Mouse (Mus musculus): ENCODE measurements around the gene Tmprss2.
"Not testable (repeated sequence)": the region's sequence is repeated elsewhere in the genome, so short reads cannot be mapped to it uniquely, and the experiment has no call there.

Tmprss2 gene

DNA sequence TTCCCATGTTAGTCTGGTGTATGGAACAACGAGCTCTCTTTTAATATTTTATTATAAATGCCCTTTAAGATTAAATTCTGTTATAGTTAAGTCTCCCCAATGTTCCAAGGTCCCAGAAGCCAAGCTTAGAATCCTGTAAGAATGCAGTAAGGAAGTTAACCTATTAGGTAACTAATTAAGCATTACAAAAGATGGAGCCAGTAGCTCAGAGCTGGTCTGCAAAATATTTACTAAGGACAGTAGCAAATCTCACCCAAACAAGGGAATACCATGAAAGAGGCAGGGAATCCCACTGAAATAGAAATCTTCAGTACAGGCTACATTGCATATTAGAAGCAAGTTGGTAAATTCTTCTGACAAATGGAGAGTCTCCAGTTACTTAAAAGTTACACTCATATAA, 28.1 kb downstream of the Tmprss2 start:
- not testable (repeated sequence) for DNase-seq (ENCODE audit: low spot score)

DNA sequence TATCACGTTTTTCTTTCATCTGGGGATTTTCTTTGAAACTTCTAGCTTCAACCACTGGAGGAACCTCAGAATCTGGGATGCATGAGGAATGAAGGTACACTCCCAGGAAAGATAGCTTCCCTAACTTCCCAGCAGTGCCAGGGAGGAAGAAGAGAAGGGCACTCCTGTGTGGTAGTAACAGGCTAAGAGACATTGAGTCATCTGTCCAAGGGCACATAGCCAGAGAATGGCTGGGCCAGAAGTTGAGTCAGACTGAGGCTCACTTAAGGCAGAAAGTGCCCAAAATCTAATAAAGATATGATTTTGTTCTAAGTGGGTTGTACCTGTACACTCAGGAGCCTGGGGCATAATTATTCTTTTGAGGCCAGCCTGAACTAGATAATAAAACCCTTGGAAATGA, 41.6 kb downstream of the Tmprss2 start:
- DNase-seq (ENCODE audit: low spot score), result no peak

DNA sequence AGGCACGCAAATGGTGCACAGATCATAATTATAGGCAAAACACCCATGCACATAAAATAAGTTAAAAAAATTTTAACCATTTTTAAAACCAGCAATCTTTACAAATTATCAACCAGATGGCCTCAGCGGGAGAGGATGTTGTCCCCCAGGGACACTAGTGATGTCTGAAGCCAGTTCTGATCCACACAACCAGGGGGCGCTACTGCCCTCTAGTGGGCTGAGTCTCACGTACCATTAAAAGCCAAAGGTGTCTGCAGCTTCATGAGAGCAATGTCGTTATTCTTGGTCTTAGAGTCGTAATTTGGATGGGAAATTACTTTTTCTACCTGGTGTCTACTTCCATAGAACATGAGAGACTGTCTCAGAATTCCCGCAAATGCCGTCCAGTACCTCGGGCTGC, 42.3 kb downstream of the Tmprss2 start:
- DNase-seq (ENCODE audit: low spot score), result peak; percentile 26

DNA sequence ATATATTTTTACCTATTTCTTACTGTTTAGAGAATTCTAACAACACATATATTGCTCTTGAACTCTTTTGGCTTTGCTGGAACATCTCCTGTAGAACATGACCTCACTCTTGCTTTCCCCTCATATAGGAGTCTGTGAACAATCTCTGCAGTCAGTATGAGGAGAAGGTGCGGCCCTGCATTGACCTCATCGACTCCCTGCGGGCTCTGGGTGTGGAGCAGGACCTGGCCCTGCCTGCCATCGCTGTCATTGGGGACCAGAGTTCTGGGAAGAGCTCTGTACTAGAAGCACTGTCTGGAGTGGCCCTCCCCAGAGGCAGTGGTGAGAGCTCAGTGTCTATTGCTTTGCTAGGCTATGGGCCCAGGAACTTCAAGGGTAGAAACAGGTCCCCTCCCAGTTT, 66.7 kb downstream of the Tmprss2 start:
- no peak for DNase-seq (ENCODE audit: low spot score)

DNA sequence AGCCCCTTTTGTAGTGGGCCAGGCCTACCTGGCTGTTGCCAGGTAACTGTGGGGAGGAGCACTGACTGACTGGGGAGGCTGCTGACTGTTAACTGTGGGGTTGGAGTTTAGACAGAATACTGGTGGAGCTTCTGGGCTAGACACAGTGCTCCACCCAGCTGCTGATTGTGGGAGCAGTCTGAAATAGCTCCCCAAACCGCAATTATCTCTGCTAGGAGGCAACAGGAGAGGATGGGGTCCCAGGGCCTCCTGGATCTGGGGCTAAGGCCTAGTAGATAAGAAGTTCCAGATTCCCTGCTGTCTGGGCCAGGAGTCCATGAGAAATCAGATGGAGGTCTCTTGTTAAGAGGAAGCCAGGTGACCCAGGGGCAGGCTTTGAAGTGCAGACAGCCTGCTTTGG, 74.1 kb downstream of the Tmprss2 start:
- DNase-seq (ENCODE audit: low spot score), result no peak

DNA sequence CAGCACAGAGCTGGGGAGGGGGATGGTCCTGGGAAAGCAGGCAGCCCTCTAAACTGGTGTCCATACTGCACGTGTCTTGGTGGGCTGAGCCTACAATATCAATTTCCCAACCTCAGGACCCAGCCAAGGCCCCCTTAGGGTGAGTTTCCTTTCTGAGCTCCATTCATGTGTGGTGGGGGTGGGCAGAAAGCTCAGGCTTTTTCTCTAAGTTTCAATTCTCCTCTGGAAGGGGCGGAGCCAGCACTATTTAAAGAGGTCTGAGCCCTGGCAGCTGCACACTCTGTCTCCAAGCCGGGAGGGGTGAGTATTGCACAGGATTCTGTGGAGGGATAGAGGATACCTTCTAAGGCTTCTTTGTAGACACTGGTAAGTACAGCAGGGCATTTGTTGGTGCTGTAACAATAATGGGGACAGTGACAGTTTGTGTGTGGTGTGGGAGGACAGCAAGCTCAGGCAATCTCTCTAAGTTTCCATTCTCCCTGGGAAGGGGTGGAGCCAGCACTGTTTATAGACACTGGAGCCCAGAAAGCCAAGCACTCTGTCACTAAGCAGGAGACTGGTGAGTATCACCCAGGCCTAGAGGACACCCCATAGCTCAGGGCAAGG, 75.1 kb downstream of the Tmprss2 start:
- DNase-seq (ENCODE audit: low spot score), result peak; percentile 17

DNA sequence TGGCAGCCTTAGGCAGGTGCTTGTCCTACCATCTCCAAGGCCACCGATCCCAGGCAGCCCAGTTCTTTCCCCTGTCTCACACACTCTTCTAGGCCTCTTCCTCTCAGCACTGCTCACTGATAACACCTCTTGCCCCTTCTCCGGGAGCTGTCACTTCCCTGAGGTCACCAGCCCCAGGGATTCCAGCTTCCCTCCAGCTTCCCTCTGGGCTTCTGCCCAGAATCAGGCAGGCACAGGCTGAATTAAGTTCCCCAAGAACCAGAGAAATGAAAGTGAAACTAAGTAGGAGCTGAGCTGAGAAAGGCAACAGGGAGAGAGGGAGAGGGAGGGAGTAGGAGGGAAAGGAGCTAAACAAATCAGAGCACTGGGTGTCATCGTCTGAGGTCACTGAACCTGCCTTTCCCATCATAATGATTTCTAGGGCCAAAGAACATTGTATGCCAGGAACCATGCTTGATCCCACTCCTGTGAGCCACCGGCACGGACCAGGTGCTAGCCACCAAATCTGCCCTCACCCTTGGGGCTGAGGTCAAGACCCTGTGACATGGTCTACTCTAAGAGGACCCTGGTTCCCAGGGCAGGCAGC, 76.0 kb downstream of the Tmprss2 start:
- peak; percentile 12 for DNase-seq (ENCODE audit: low spot score)

DNA sequence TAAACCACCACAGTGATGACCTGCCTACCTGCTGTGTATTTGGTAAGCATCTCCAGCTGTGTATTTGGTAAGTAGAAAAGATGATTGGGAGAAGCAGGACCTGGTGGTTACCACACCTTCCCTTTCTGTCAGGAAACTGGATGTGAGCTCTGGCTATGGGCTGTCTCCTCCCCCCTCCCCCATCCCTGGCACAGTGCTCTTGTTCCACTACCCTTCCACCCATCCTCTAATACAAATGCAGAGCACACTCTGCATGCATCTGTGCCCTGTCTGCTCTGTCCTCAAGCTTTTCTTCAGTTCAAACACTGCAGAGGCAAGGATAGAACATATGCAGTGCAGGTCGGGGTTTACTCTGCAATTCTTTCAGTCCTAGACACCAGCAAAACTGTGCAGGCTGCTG, 76.5 kb downstream of the Tmprss2 start:
- DNase-seq (ENCODE audit: low spot score), result no peak

DNA sequence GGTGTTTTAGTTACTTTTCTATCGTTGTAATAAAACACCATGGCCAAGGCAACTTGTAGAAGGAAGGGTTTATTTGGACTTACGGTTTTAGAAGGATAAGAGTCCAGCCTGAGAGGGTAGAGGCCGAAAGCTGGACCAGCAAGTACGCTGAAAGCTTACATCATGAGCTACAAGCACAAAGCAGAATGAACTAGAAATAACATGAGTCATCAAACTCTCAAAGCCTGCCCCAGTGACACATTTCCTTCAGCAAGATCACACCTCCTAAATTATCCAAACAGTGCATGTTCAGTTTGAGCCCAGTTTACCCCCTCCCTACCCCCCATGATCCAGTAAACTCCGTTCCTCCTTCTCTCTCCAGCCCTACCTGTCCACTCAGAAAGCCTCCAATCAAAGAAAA, 77.2 kb downstream of the Tmprss2 start:
- DNase-seq (ENCODE audit: low spot score), result no peak

DNA sequence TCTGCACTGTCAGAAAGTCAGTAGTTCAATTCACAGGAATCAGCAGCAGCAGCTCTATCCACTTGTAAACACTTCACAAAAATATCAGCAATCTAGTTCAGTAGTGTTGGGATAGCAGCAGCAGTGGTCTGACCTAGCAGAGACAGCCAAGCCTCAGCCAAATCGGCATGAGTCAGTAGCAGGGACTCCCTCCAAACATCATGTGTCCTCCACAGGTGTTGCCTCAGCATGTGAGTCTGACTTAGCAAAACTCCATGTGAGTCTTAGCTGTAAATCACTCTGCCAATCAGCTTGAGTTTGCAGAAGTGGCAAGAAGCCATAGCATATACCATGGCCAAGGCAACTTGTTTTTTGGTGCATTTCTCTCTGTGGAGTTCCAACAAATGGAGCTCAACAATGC, 77.9 kb downstream of the Tmprss2 start:
- DNase-seq (ENCODE audit: low spot score), result no peak

DNA sequence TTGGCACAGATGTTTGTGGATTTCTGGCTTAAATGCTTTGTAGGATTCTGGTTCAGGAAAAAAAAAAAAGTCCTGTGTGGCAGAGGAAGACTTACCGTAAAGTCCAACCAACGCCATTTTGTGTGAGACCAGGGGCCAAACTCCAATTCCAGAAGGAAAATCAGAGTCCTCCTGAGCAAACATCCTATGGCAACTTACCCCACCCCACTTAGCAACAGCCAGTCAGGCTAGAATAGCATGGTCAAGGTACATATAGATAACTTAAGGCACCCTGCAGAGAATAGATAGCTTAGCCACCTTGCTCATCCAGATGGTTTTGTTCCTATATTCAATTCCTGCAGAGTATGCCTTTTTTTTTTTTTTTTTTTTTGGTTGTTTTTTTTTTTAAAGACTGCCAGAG, 81.8 kb downstream of the Tmprss2 start:
- no peak for DNase-seq (ENCODE audit: low spot score)

DNA sequence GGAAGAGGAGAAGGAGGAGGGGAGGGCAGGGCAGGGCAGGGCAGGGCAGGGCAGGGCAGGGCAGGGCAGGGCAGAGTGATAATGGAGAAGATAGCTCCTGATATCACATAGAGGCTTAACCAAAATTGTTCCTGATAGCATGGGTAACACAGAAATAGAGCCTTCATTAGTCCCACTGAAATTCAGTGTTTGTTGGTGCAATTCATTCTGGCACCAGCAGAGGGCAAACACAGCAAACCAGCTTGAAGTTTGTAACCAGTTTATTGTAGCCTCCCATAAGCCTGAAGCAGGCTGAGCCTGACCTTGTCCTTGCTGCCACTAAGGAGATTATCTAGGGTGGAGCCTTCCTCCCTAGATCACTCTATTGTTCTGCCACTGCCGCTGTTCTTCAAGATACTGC, 88.0 kb downstream of the Tmprss2 start:
- peak; percentile 37 for DNase-seq (ENCODE audit: low spot score)

DNA sequence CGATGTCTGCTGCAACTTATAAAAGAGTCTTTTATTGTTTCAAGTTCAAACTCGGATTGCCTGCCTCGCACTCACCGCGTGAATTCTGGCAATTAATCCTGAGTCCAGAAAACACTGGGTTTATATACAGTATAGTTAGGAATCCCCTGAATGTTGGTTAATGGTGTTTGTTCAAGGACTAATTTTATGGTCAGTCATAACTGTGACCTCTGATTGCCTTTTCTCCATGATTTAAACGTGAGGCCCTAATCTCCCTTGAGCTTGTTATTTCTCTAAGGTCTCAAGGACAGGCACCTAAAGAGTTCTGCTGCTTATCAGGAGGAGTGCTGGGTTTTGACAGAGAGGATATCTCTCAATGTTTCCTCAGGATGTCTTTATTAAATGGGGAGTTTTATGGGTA, 89.0 kb downstream of the Tmprss2 start:
- DNase-seq (ENCODE audit: low spot score), result no peak

DNA sequence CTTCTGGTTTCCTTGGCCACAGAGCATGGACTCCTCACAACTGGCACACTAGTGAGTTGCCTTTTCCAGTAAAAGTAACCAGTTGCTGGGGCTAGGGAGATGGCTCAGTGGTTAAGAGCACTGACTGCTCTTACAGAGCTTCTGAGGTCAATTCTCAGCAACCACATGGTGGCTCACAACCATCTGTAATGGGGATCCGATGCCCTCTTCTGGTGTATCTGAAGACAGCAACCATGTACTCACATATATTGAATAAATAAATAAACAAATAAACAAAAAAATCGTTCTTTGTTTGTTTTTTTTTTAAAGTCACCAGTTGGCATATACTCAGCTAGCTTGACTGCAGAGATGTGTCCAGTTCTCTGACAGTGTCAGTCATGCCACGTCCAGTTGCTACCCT, 94.7 kb downstream of the Tmprss2 start:
- DNase-seq (ENCODE audit: low spot score), result no peak
